Mouse (Mus musculus) liver, adult 2 months (tissue): ENCODE measurements around the gene Emid1.

Experiments
- CTCF ChIP-seq: fragments of 200-500 bp; IDR thresholded peaks from 2 replicates; pipeline ENCODE4 v1.5.1; 2011; ENCODE audit warnings: low read depth, low read length, control low read depth
- POLR2A ChIP-seq: fragments of 200-500 bp; IDR thresholded peaks from 2 replicates; pipeline ENCODE4 v1.6.1; 2011; ENCODE audit warnings: low read length, control low read depth; ENCODE audit not compliant: insufficient read depth; ENCODE audit errors: extremely low read depth

DNA sequence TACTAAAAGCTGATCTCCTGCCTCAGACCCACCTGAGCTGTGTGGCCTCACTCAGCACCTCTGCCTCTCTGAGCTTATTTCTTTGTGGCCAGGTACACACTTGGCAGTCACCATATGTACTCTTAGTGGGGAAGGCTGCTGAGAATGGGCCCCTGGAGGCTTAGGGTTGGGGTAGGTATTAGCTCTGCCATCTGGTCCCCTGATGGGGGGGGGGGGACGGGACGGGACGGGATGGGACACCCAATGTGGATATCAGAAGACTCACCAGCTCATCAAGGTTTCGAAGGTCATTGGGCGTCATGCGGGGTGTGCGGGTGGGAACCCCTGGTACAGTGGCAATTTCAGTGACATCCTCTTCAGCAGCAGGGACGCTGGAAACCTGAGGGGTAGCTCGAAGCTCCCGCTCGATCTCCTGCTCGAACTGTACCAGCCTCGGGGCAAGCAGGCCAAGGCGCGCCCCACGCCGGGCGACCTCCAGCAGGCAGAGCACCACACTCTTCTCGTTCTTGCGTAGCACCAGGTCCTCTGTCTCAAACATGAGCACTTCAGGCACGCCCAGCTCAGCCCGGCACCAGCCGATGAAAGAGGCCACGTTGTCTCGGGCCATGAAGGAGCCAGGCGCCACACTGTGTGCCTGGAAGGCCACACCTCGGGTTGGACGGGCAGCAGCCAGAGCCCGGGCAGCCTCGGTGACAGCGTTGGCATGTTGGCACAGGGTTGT, 88.3 kb downstream of the Emid1 start:
- TF ChIP-seq POLR2A = no peak
- TF ChIP-seq CTCF = no peak
